Mouse (Mus musculus) MEL (cell line): ENCODE measurements around the gene Ano8. TPM values are rescaled to one million over a fixed set of nuclear protein-coding genes. Genes with fewer than 3 reads are reported as not detected.

Source experiments
- DNase-seq: peaks from one replicate; pipeline ENCODE4 v3.0.0; 2011; ENCODE audit warnings: low read depth, low spot score
- H3K27ac ChIP-seq: 2 replicates; pipeline ENCODE4 v1.5.1; 2012; ENCODE audit warnings: low read depth, mild to moderate bottlenecking, control low read depth, low read length, moderate library complexity; ENCODE audit not compliant: control insufficient read depth
- H3K27me3 ChIP-seq, 2 experiments: fragments of 150-350 bp in 1 of 2; sonication (generic) in 1 of 2; 2 replicates each; pipeline ENCODE4 v1.6.1; 2012; ENCODE audit warnings: low read length in 2 of 2, mild to moderate bottlenecking in 2 of 2, improper control_type of control experiment in 1 of 2, moderate library complexity in 1 of 2; ENCODE audit not compliant: insufficient read depth in 2 of 2, control insufficient read depth in 1 of 2
- H3K36me3 ChIP-seq, 2 experiments: 2 replicates each; pipeline ENCODE4 v1.6.1; 2012 to 2014; ENCODE audit warnings: low read length in 2 of 2, improper control_type of control experiment in 1 of 2, inconsistent platforms in 1 of 2, mild to moderate bottlenecking in 1 of 2; ENCODE audit not compliant: insufficient read depth in 2 of 2, control insufficient read depth in 1 of 2
- H3K4me1 ChIP-seq, 2 experiments: fragments of 150-350 bp in 1 of 2; sonication (generic) in 1 of 2; 2 replicates each; pipeline ENCODE4 v1.6.1; 2012; ENCODE audit warnings: low read length in 2 of 2, improper control_type of control experiment in 1 of 2, mild to moderate bottlenecking in 1 of 2; ENCODE audit not compliant: insufficient read depth in 2 of 2, control insufficient read depth in 1 of 2
- H3K4me3 ChIP-seq, 2 experiments: fragments of 150-350 bp in 1 of 2; sonication (generic) in 1 of 2; 2 replicates each; pipeline ENCODE4 v1.5.1; 2012; ENCODE audit warnings: low read depth in 2 of 2, low read length in 2 of 2, mild to moderate bottlenecking in 2 of 2, moderate library complexity in 2 of 2, control low read depth in 1 of 2, improper control_type of control experiment in 1 of 2; ENCODE audit not compliant: control insufficient read depth in 1 of 2, insufficient read depth in 1 of 2
- H3K79me2 ChIP-seq: 2 replicates; pipeline ENCODE4 v1.6.1; 2012; ENCODE audit warnings: mild to moderate bottlenecking, low read length, moderate library complexity; ENCODE audit not compliant: control insufficient read depth, poor library complexity, insufficient read depth
- H3K9ac ChIP-seq: 2 replicates; pipeline ENCODE4 v1.6.1; 2012; ENCODE audit warnings: low read depth, mild to moderate bottlenecking, control low read depth, low read length, moderate library complexity; ENCODE audit not compliant: control insufficient read depth, poor library complexity, severe bottlenecking
- H3K9me3 ChIP-seq: fragments of 150-350 bp; sonication (generic); replicated peaks from 2 replicates; pipeline ENCODE4 v1.6.1; 2012; ENCODE audit warnings: mild to moderate bottlenecking, low read length, improper control_type of control experiment, moderate library complexity; ENCODE audit not compliant: insufficient read depth
- CTCF ChIP-seq, 3 experiments: IDR thresholded peaks in 2 of 3; conservative IDR thresholded peaks in 1 of 3; 2 replicates each; pipeline ENCODE4 v1.5.1; 2011 to 2012; ENCODE audit warnings: low read length in 3 of 3, low read depth in 2 of 3, mild to moderate bottlenecking in 2 of 3, improper control_type of control experiment in 1 of 3, inconsistent platforms in 1 of 3, mixed read lengths in 1 of 3, moderate library complexity in 1 of 3; ENCODE audit not compliant: control insufficient read depth in 1 of 3, insufficient read depth in 1 of 3, poor library complexity in 1 of 3, severe bottlenecking in 1 of 3
- E2F4 ChIP-seq: IDR thresholded peaks from 2 replicates; pipeline ENCODE4 v1.6.1; 2011; ENCODE audit warnings: low read depth, low read length, improper control_type of control experiment, borderline replicate concordance
- HCFC1 ChIP-seq: IDR thresholded peaks from 2 replicates; pipeline ENCODE4 v1.6.1; 2012; ENCODE audit warnings: low read depth, mild to moderate bottlenecking, inconsistent platforms, low read length, improper control_type of control experiment, moderate library complexity
- JUND ChIP-seq: IDR thresholded peaks from 2 replicates; pipeline ENCODE4 v1.6.1; 2011; ENCODE audit warnings: low read depth, mild to moderate bottlenecking, improper control_type of control experiment, low read length
- MAZ ChIP-seq: IDR thresholded peaks from 2 replicates; pipeline ENCODE4 v1.6.1; 2012; ENCODE audit warnings: low read depth, mild to moderate bottlenecking, inconsistent platforms, low read length, improper control_type of control experiment
- MXI1 ChIP-seq: IDR thresholded peaks from 2 replicates; pipeline ENCODE4 v1.6.1; 2011; ENCODE audit warnings: mild to moderate bottlenecking, low read depth, low read length, improper control_type of control experiment
- MYC ChIP-seq: IDR thresholded peaks from 2 replicates; pipeline ENCODE4 v1.6.1; 2011; ENCODE audit warnings: low read depth, mild to moderate bottlenecking, low read length, improper control_type of control experiment, moderate library complexity
- NELFE ChIP-seq: IDR thresholded peaks from 2 replicates; pipeline ENCODE4 v1.6.1; 2011; ENCODE audit warnings: low read depth, low read length, improper control_type of control experiment
- NRF1 ChIP-seq: IDR thresholded peaks from 2 replicates; pipeline ENCODE4 v1.6.1; 2014; ENCODE audit warnings: low read depth, mild to moderate bottlenecking, inconsistent platforms, low read length, improper control_type of control experiment, moderate library complexity; ENCODE audit not compliant: poor library complexity, insufficient read depth, severe bottlenecking
- POLR2A ChIP-seq, 2 experiments: IDR thresholded peaks; 2 replicates each; pipeline ENCODE4 v1.6.1; 2011 to 2012; ENCODE audit warnings: low read length in 2 of 2, mild to moderate bottlenecking in 2 of 2, control low read depth in 1 of 2, improper control_type of control experiment in 1 of 2, low read depth in 1 of 2, moderate library complexity in 1 of 2; ENCODE audit not compliant: control insufficient read depth in 1 of 2, insufficient read depth in 1 of 2, poor library complexity in 1 of 2
- SIN3A ChIP-seq: IDR thresholded peaks from 2 replicates; pipeline ENCODE4 v1.6.1; 2012; ENCODE audit warnings: low read length, improper control_type of control experiment, inconsistent platforms
- TBP ChIP-seq: IDR thresholded peaks from 2 replicates; pipeline ENCODE4 v1.8.0; 2011; ENCODE audit warnings: low read depth, low read length, improper control_type of control experiment
- UBTF ChIP-seq: IDR thresholded peaks from 2 replicates; pipeline ENCODE4 v1.6.1; 2012; ENCODE audit warnings: low read depth, mild to moderate bottlenecking, inconsistent platforms, low read length, improper control_type of control experiment, moderate library complexity, borderline replicate concordance; ENCODE audit not compliant: insufficient read depth
- ZMIZ1 ChIP-seq: IDR thresholded peaks from 2 replicates; pipeline ENCODE4 v1.6.1; 2012; ENCODE audit warnings: low read depth, mild to moderate bottlenecking, inconsistent platforms, low read length, improper control_type of control experiment, moderate library complexity
- ZNF384 ChIP-seq: IDR thresholded peaks from 2 replicates; pipeline ENCODE4 v1.6.1; 2012; ENCODE audit warnings: low read depth, mild to moderate bottlenecking, inconsistent platforms, low read length, improper control_type of control experiment
- polyA plus RNA-seq, 2 experiments: library from polyadenylated mRNA; stranded (reverse) in 1 of 2; unstranded in 1 of 2; fragments of >175 nt in 1 of 2; fragments of >200 nt in 1 of 2; gene quantifications; 2 replicates each; pipeline versions ENCODE4 v1.2.1 to v1.2.4; 2012; ENCODE audit warnings: low replicate concordance in 2 of 2, low read depth in 1 of 2; ENCODE audit not compliant: insufficient read length in 2 of 2, insufficient read depth in 1 of 2, missing spikeins in 1 of 2
- total RNA-seq: library from RNA; depleted of rRNA; stranded (reverse); fragments of 300-350 nt; gene quantifications from 2 replicates; pipeline ENCODE4 v1.2.3, GENCODE M21; 2012

Ano8 gene
- total and polyA plus RNA-seq, 3 experiments: 3.9 to 4.8 TPM; not detected in 1

DNA sequence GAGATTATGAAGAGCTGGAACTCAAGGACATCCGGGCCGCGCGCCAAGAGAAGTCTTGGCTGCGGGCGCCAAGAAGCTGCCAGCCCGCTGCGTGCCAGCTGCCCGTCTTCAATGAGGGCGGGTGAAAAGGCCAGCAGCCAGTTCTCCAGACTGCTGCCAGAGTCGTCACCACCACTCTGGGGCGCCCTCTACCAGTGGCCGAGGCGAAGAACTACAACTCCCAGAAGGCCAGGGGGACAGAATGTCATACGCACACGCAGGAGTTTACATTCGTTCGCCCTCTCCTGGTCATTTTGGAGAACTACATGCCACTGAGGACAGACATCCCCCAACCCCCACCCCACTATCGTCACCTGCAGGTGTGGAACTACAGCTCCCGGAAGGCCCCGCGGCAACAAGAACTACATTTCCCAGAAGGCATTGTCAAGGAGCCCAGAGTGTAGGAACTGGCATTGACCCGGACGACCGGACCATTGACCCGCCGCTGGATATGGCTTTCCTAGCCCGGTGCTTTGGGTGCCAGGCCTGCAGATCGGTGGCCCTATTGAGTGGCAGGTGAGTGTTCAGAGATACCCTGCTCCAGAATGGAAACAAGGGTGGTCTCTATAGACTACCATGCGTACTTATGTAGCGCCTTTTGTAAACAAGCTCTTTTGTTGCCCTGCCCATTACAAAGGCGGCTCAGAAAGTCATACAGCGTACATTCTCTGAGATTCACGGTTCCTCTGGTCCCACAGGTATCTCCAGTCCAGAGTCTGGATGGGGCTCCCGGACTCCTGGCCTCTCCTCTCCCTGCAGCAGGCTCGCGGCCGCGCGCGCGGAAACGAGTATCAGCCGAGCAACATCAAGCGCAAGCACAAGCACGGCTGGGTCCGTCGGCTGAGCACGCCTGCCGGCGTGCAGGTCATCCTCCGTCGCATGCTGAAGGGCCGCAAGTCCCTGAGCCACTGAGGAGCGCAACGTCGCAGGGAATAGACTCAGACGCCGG lies 21.0 kb downstream of the Ano8 start, which contains the start of gene Mrpl34 (continued):
- TF ChIP-seq JUND: no peak
- no peak for TF ChIP-seq ZNF384
- TF ChIP-seq CTCF (IDR thresholded peaks at IDR 0.05 in 2 of 3, conservative IDR thresholded peaks at IDR 0.05 in 1 of 3; ENCODE audit: control insufficient read depth in 1 of 3, insufficient read depth in 1 of 3, low read depth in 2 of 3, low read length in 3 of 3, poor library complexity in 1 of 3, severe bottlenecking in 1 of 3): peak; percentile 80 to 99 (median 89)
- TF ChIP-seq ZMIZ1: no peak
- TF ChIP-seq MAZ: peak; percentile 68; the same call in 1 of the 2 replicates

- DNase-seq: peak; percentile 97
- peaks cover 0 to 15% of the 10 kb centered on the region in 2 experiments; a peak in 2 of 4 replicates for H3K4me1 ChIP-seq
- H3K9me3 ChIP-seq: no peaks in the 10 kb centered on the region
- H3K27ac ChIP-seq: peak within 1 kb of the TSS; percentile 25
- peak within 1 kb of the TSS; percentile 89 to 95 for H3K4me3 ChIP-seq
- H3K36me3 ChIP-seq: peaks cover 0 to 7% of the 10 kb centered on the region in 2 experiments; a peak in 1 of 4 replicates
- H3K27me3 ChIP-seq: no peaks in the 10 kb centered on the region
- TF ChIP-seq MYC (no peak), POLR2A (IDR thresholded peaks at IDR 0.05; ENCODE audit: control insufficient read depth in 1 of 2, insufficient read depth in 1 of 2, low read depth in 1 of 2, low read length in 2 of 2, poor library complexity in 1 of 2) (peak; percentile 24 to 51; a peak in 1 of 4 replicates), NELFE (peak; percentile 59), MXI1 (peak; percentile 55; the same call in 1 of the 2 replicates), UBTF (no peak), NRF1 (peak; percentile 38; the same call in 1 of the 2 replicates), TBP (0 out of 2 replicates have a peak, but pooled peaks have one; percentile 21), HCFC1 (peak; percentile 63; the same call in 1 of the 2 replicates), SIN3A (peak; percentile 60; the same call in 1 of the 2 replicates), E2F4 (no peak)
- TF ChIP-seq, all 39 proteins: peak for 7
- Histone ChIP-seq H3K79me2 (peaks cover 7% of the 10 kb centered on the region; the same call in 1 of the 2 replicates), H3K9ac (peak within 1 kb of the TSS; percentile 82)
Measured at GRCm38 (mm10) chr8:71463188-71464033, 22.4 kb downstream of the Ano8 start, which contains the start of gene Abhd8. TSS of gene Abhd8 (minus strand) at chr8:71463655.
